20 mouse cellular contexts compared by ENCODE assay signal in genomic region chr16:91947093-91947492, GRCm38 (mm10).
DNase-seq lines count a peak whose midpoint lies in the region; ATAC-seq and TF ChIP-seq lines count a peak whose summit lies in the region.
"Had no signal": no experiment of that assay in that cellular context is flagged by ENCODE, and none has a peak within 500 bp of the region (broad histone marks: within the 10 kb centered on the region; RNA-seq: fewer than 3 reads in every experiment).

No protein-coding gene starts in this region.

- H3K9ac ChIP-seq in forebrain, embryonic 15.5 days (replicated peaks) = no peak overlapping the region
- no peak overlapping the region for H3K9ac ChIP-seq in forebrain, embryonic 12.5 days
- H3K9ac ChIP-seq in midbrain, embryonic 14.5 days (replicated peaks; ENCODE audit: low read length) = no peak overlapping the region
- H3K9ac ChIP-seq in forebrain, postnatal 0 days = no peak overlapping the region
- H3K9ac ChIP-seq: midbrain, embryonic 15.5 days had no signal

- H3K36me3 ChIP-seq in forebrain, embryonic 15.5 days = no peaks in the 10 kb centered on the region
- H3K36me3 ChIP-seq in forebrain, embryonic 12.5 days (replicated peaks) = no peaks in the 10 kb centered on the region
- no peaks in the 10 kb centered on the region for H3K36me3 ChIP-seq in midbrain, embryonic 10.5 days
- H3K36me3 ChIP-seq in midbrain, embryonic 14.5 days (ENCODE audit: control insufficient read depth, insufficient read depth, low read length) = no peaks in the 10 kb centered on the region
- H3K36me3 ChIP-seq in forebrain, postnatal 0 days (ENCODE audit: insufficient read depth) = no peaks in the 10 kb centered on the region
- H3K36me3 ChIP-seq: midbrain, embryonic 15.5 days had no signal

- ATAC-seq in forebrain, embryonic 15.5 days (replicated peaks) = 0 out of 2 replicates have a peak, but pooled peaks have one; percentile 43
- ATAC-seq in forebrain, embryonic 12.5 days (ENCODE audit: low FRiP score) = no peak
- no peak for ATAC-seq in midbrain, embryonic 14.5 days (ENCODE audit: low FRiP score, low TSS enrichment)
- 0 out of 2 replicates have a peak, but pooled peaks have one; percentile 20 for ATAC-seq in forebrain, postnatal 0 days
- ATAC-seq: midbrain, embryonic 15.5 days had no signal

- WGBS in cerebellum, adult 2 months = 13% methylated on average over 11 of the region's 11 CpGs
- WGBS in forebrain, embryonic 15.5 days = 49% methylated on average over 11 of the region's 11 CpGs
- 66% methylated on average over 11 of the region's 11 CpGs for WGBS in forebrain, embryonic 12.5 days
- WGBS in midbrain, embryonic 10.5 days = 82% methylated on average over 11 of the region's 11 CpGs
- 59% methylated on average over 11 of the region's 11 CpGs for WGBS in midbrain, embryonic 14.5 days
- WGBS in forebrain, postnatal 0 days = 52% methylated on average over 11 of the region's 11 CpGs

- H3K27me3 ChIP-seq in cerebellum, adult 2 months (ENCODE audit: control insufficient read depth, insufficient read depth, low read length) = no peaks in the 10 kb centered on the region
- H3K27me3 ChIP-seq in forebrain, embryonic 15.5 days = no peaks in the 10 kb centered on the region
- H3K27me3 ChIP-seq in forebrain, embryonic 12.5 days = no peaks in the 10 kb centered on the region
- no peaks in the 10 kb centered on the region for H3K27me3 ChIP-seq in midbrain, embryonic 10.5 days (ENCODE audit: low read depth, poor library complexity, severe bottlenecking)
- H3K27me3 ChIP-seq in midbrain, embryonic 14.5 days (ENCODE audit: control insufficient read depth, insufficient read depth, low read length) = no peaks in the 10 kb centered on the region
- no peaks in the 10 kb centered on the region for H3K27me3 ChIP-seq in forebrain, postnatal 0 days (ENCODE audit: insufficient read depth, low read length)
- H3K27me3 ChIP-seq: midbrain, embryonic 15.5 days had no signal

- peak overlapping the region; percentile 8 for H3K4me3 ChIP-seq in cerebellum, adult 2 months (replicated peaks; ENCODE audit: insufficient read depth, low read depth, low read length)
- no peak overlapping the region for H3K4me3 ChIP-seq in forebrain, embryonic 15.5 days
- H3K4me3 ChIP-seq in forebrain, embryonic 12.5 days (replicated peaks) = no peak overlapping the region
- no peak overlapping the region for H3K4me3 ChIP-seq in midbrain, embryonic 10.5 days
- no peak overlapping the region for H3K4me3 ChIP-seq in midbrain, embryonic 14.5 days (replicated peaks; ENCODE audit: low read depth, low read length)
- H3K4me3 ChIP-seq in forebrain, postnatal 0 days (ENCODE audit: low read depth, low read length) = no peak overlapping the region
- H3K4me3 ChIP-seq: heart, adult 2 months; midbrain, embryonic 15.5 days had no signal

- no peaks in the 10 kb centered on the region for H3K9me3 ChIP-seq in forebrain, embryonic 15.5 days
- H3K9me3 ChIP-seq in forebrain, embryonic 12.5 days = no peaks in the 10 kb centered on the region
- H3K9me3 ChIP-seq in midbrain, embryonic 10.5 days (replicated peaks) = no peaks in the 10 kb centered on the region
- H3K9me3 ChIP-seq in midbrain, embryonic 14.5 days (ENCODE audit: control insufficient read depth, low read length) = no peaks in the 10 kb centered on the region
- H3K9me3 ChIP-seq in forebrain, postnatal 0 days (ENCODE audit: low read length) = no peaks in the 10 kb centered on the region
- H3K9me3 ChIP-seq: midbrain, embryonic 15.5 days had no signal

- no peaks in the 10 kb centered on the region for H3K4me1 ChIP-seq in cerebellum, adult 2 months (ENCODE audit: control insufficient read depth, insufficient read depth, low read length)
- H3K4me1 ChIP-seq in forebrain, embryonic 15.5 days = peaks cover 7% of the 10 kb centered on the region
- no peaks in the 10 kb centered on the region for H3K4me1 ChIP-seq in forebrain, embryonic 12.5 days
- 0 out of 2 replicates have a peak, but pooled peaks cover 7% of the 10 kb centered on the region for H3K4me1 ChIP-seq in midbrain, embryonic 10.5 days
- no peaks in the 10 kb centered on the region for H3K4me1 ChIP-seq in midbrain, embryonic 14.5 days (ENCODE audit: control insufficient read depth, insufficient read depth, low read length)
- no peaks in the 10 kb centered on the region for H3K4me1 ChIP-seq in forebrain, postnatal 0 days (ENCODE audit: insufficient read depth)

- H3K4me2 ChIP-seq in forebrain, embryonic 15.5 days (replicated peaks) = peak overlapping the region; percentile 22
- no peak overlapping the region for H3K4me2 ChIP-seq in forebrain, embryonic 12.5 days
- H3K4me2 ChIP-seq in midbrain, embryonic 14.5 days (ENCODE audit: low read length) = no peak overlapping the region
- peak overlapping the region; percentile 28 for H3K4me2 ChIP-seq in forebrain, postnatal 0 days (ENCODE audit: low read depth)
- H3K4me2 ChIP-seq: liver, embryonic 11.5 days; midbrain, embryonic 15.5 days had no signal

- no peak overlapping the region for H3K27ac ChIP-seq in cerebellum, adult 2 months (ENCODE audit: insufficient read depth, low read length)
- H3K27ac ChIP-seq in forebrain, embryonic 15.5 days (replicated peaks) = 0 out of 2 replicates have a peak overlapping the region, but pooled peaks have one; percentile 35
- H3K27ac ChIP-seq in forebrain, embryonic 12.5 days = no peak overlapping the region
- H3K27ac ChIP-seq in midbrain, embryonic 10.5 days (replicated peaks) = 0 out of 2 replicates have a peak overlapping the region, but pooled peaks have one; percentile 33
- no peak overlapping the region for H3K27ac ChIP-seq in midbrain, embryonic 14.5 days (replicated peaks; ENCODE audit: low read depth, low read length)
- H3K27ac ChIP-seq in forebrain, postnatal 0 days (ENCODE audit: low read depth, low read length) = no peak overlapping the region
- H3K27ac ChIP-seq: heart, adult 2 months; midbrain, embryonic 15.5 days; stomach, postnatal 0 days had no signal

- no peak for TF ChIP-seq CTCF in cerebellum, adult 2 months (IDR thresholded peaks at IDR 0.05; ENCODE audit: borderline replicate concordance, insufficient read depth, low read depth, low read length)
- TF ChIP-seq CTCF in forebrain, postnatal 0 days (IDR thresholded peaks at IDR 0.05; ENCODE audit: low read depth) = no peak

- no peak for TF ChIP-seq POLR2A in cerebellum, adult 2 months (IDR thresholded peaks at IDR 0.05; ENCODE audit: borderline replicate concordance, insufficient read depth, low read length)

- DNase-seq in cerebellum, adult 2 months = no peak
- no peak for DNase-seq in cerebellum, postnatal 36 days
- DNase-seq in midbrain, embryonic 10.5 days (ENCODE audit: low spot score) = no peak
- no peak for DNase-seq in midbrain, embryonic 14.5 days
- no peak for DNase-seq in forebrain, postnatal 0 days
- no peak for DNase-seq in ovary, adult 18-20 months (ENCODE audit: low spot score)
- DNase-seq: B cell, adult 2 months; gastrocnemius, postnatal 10 days; heart, adult 2 months; heart, postnatal 4 days; kidney, postnatal 4 days; lung, adult 18-20 months; lung, postnatal 14 days; retina, postnatal 1 day; thymus, postnatal 14 days had no signal

Comparison
In these comparisons a context has a peak if more than half of its experiments do, and no peak if none do; other contexts are left out.
1. H3K27ac ChIP-seq: peak in forebrain, embryonic 15.5 days (single experiment) and midbrain, embryonic 10.5 days (single experiment); none in cerebellum, adult 2 months (single experiment), forebrain, embryonic 12.5 days (single experiment), midbrain, embryonic 14.5 days (single experiment) and forebrain, postnatal 0 days (single experiment).
2. ATAC-seq: peak in forebrain, embryonic 15.5 days (single experiment) and forebrain, postnatal 0 days (single experiment); none in forebrain, embryonic 12.5 days (single experiment) and midbrain, embryonic 14.5 days (single experiment).
3. H3K4me2 ChIP-seq: peak in forebrain, embryonic 15.5 days (single experiment) and forebrain, postnatal 0 days (single experiment); none in forebrain, embryonic 12.5 days (single experiment) and midbrain, embryonic 14.5 days (single experiment).